Mouse (Mus musculus) cerebellum, adult 9-11 months (tissue): Measurements from ENCODE around the gene Klf3.
"Not testable (repeated sequence)": the region's sequence is repeated elsewhere in the genome, so short reads cannot be mapped to it uniquely, and the experiment has no call there.

ENCODE experiments used
- DNase-seq: peaks from one replicate; pipeline ENCODE4 v3.0.0; 2022

Klf3 gene

GRCm38 (mm10) chr5:64881559-64881958 lies 78.4 kb downstream of the Klf3 start:
- DNase-seq = not testable (repeated sequence)

- DNase-seq = not testable (repeated sequence)
Measured at GRCm38 (mm10) chr5:64881976-64882375, 78.8 kb downstream of the Klf3 start.
